10 mouse cellular contexts compared by ENCODE assay signal in genomic region chr11:112137401-112138020, GRCm38 (mm10).
DNase-seq lines count a peak whose midpoint lies in the region; ATAC-seq lines count a peak whose summit lies in the region.
"Had no signal": no experiment of that assay in that cellular context is flagged by ENCODE, and none has a peak within 500 bp of the region (broad histone marks: within the 10 kb centered on the region; RNA-seq: fewer than 3 reads in every experiment).

No protein-coding gene starts in this region.

- WGBS in hindbrain, embryonic 11.5 days, result 9% methylated on average over 8 of the region's 8 CpGs
- WGBS in midbrain, embryonic 12.5 days, result 5% methylated on average over 8 of the region's 8 CpGs

- 0 out of 2 replicates have a peak, but pooled peaks cover 2% of the 10 kb centered on the region for H3K4me1 ChIP-seq in hindbrain, embryonic 11.5 days (replicated peaks; ENCODE audit: control insufficient read depth, insufficient read depth, low read length)
- peaks cover 22% of the 10 kb centered on the region for H3K4me1 ChIP-seq in midbrain, embryonic 12.5 days

- no peaks in the 10 kb centered on the region for H3K9me3 ChIP-seq in hindbrain, embryonic 11.5 days (ENCODE audit: control insufficient read depth, low read length)
- H3K9me3 ChIP-seq in midbrain, embryonic 12.5 days, result no peaks in the 10 kb centered on the region
- H3K9me3 ChIP-seq: limb, embryonic 15.5 days had no signal

- H3K4me2 ChIP-seq in hindbrain, embryonic 11.5 days (replicated peaks; ENCODE audit: low read depth, low read length), result no peak overlapping the region
- peak overlapping the region; percentile 27 for H3K4me2 ChIP-seq in midbrain, embryonic 12.5 days (replicated peaks)
- H3K4me2 ChIP-seq: limb, embryonic 15.5 days had no signal

- H3K9ac ChIP-seq in hindbrain, embryonic 11.5 days (ENCODE audit: low read depth, low read length), result no peak overlapping the region
- no peak overlapping the region for H3K9ac ChIP-seq in midbrain, embryonic 12.5 days (replicated peaks)
- H3K9ac ChIP-seq: limb, embryonic 15.5 days had no signal

- H3K36me3 ChIP-seq in hindbrain, embryonic 11.5 days (ENCODE audit: control insufficient read depth, insufficient read depth, low read length), result no peaks in the 10 kb centered on the region
- no peaks in the 10 kb centered on the region for H3K36me3 ChIP-seq in midbrain, embryonic 12.5 days
- H3K36me3 ChIP-seq: limb, embryonic 15.5 days had no signal

- H3K4me3 ChIP-seq in hindbrain, embryonic 11.5 days (ENCODE audit: low read depth, low read length), result no peak overlapping the region
- no peak overlapping the region for H3K4me3 ChIP-seq in midbrain, embryonic 12.5 days
- H3K4me3 ChIP-seq: limb, embryonic 15.5 days had no signal

- DNase-seq in kidney, postnatal 10 days, result peak; percentile 11
- no peak for DNase-seq in kidney, adult 8-10 months
- DNase-seq in hindbrain, embryonic 11.5 days (ENCODE audit: low spot score), result peak; percentile 46
- peak; percentile 7 for DNase-seq in yolk sac, embryonic 10.5 days (ENCODE audit: low spot score)
- DNase-seq in adrenal gland, postnatal 14 days, result no peak
- DNase-seq in lung, postnatal 10 days, result no peak
- DNase-seq: cerebellum, adult 8-10 months; thymus, postnatal 36 days had no signal

- no peak overlapping the region for H3K27ac ChIP-seq in hindbrain, embryonic 11.5 days (ENCODE audit: low read depth, low read length)
- no peak overlapping the region for H3K27ac ChIP-seq in midbrain, embryonic 12.5 days (replicated peaks)
- H3K27ac ChIP-seq: limb, embryonic 15.5 days had no signal

- H3K27me3 ChIP-seq in hindbrain, embryonic 11.5 days (ENCODE audit: control insufficient read depth, insufficient read depth, low read length), result no peaks in the 10 kb centered on the region
- peaks cover 61% of the 10 kb centered on the region for H3K27me3 ChIP-seq in midbrain, embryonic 12.5 days
- H3K27me3 ChIP-seq: limb, embryonic 15.5 days had no signal

- ATAC-seq in hindbrain, embryonic 11.5 days (ENCODE audit: low FRiP score), result peak; percentile 81
- ATAC-seq in midbrain, embryonic 12.5 days (ENCODE audit: low FRiP score, low read depth), result peak; percentile 66

Comparison
In these comparisons a context has a peak if more than half of its experiments do, and no peak if none do; other contexts are left out.
1. DNase-seq: peak in kidney, postnatal 10 days (single experiment), hindbrain, embryonic 11.5 days (single experiment) and yolk sac, embryonic 10.5 days (single experiment); none in kidney, adult 8-10 months (0 of 2), adrenal gland, postnatal 14 days (single experiment) and lung, postnatal 10 days (single experiment).